Comparison of ENCODE assay signal across 18 mouse cellular contexts in genomic region chr4:111475374-111475971, GRCm38 (mm10).
A peak's percentile ranks its signal among the peaks of the same experiment; 100 is the strongest.
DNase-seq lines count a peak whose midpoint lies in the region; ATAC-seq and TF ChIP-seq lines count a peak whose summit lies in the region.
"Had no signal": no experiment of that assay in that cellular context is flagged by ENCODE, and none has a peak within 500 bp of the region (broad histone marks: within the 10 kb centered on the region; RNA-seq: fewer than 3 reads in every experiment).

No protein-coding gene starts in this region.

- peak; percentile 78 for ATAC-seq in midbrain, embryonic 11.5 days (ENCODE audit: low FRiP score)
- ATAC-seq in hindbrain, embryonic 12.5 days (ENCODE audit: low FRiP score) = peak; percentile 83
- ATAC-seq in midbrain, embryonic 14.5 days (ENCODE audit: low FRiP score, low TSS enrichment) = peak; percentile 79
- ATAC-seq: CD4-positive, CD25-positive, alpha-beta regulatory T cell, adult 4 months; intestine, embryonic 16.5 days had no signal

- peaks cover 10% of the 10 kb centered on the region for H3K4me1 ChIP-seq in midbrain, embryonic 11.5 days (ENCODE audit: control insufficient read depth, insufficient read depth, low read length)
- H3K4me1 ChIP-seq in midbrain, embryonic 10.5 days = peaks cover 26% of the 10 kb centered on the region
- H3K4me1 ChIP-seq in hindbrain, embryonic 12.5 days = peaks cover 24% of the 10 kb centered on the region
- peaks cover 34% of the 10 kb centered on the region for H3K4me1 ChIP-seq in midbrain, embryonic 14.5 days (ENCODE audit: control insufficient read depth, insufficient read depth, low read length)
- no peaks in the 10 kb centered on the region for H3K4me1 ChIP-seq in cerebellum, adult 2 months (ENCODE audit: control insufficient read depth, insufficient read depth, low read length)
- H3K4me1 ChIP-seq in embryonic facial prominence, embryonic 10.5 days = 0 out of 2 replicates have a peak, but pooled peaks cover 13% of the 10 kb centered on the region

- H3K27ac ChIP-seq in midbrain, embryonic 11.5 days (ENCODE audit: low read depth, low read length) = no peak overlapping the region
- H3K27ac ChIP-seq in midbrain, embryonic 10.5 days (replicated peaks) = no peak overlapping the region
- H3K27ac ChIP-seq in hindbrain, embryonic 12.5 days = peak overlapping the region; percentile 23; the same call in 1 of the 2 replicates
- H3K27ac ChIP-seq in midbrain, embryonic 14.5 days (replicated peaks; ENCODE audit: low read depth, low read length) = peak overlapping the region; percentile 57; the same call in 1 of the 2 replicates
- no peak overlapping the region for H3K27ac ChIP-seq in cerebellum, adult 2 months (ENCODE audit: insufficient read depth, low read length)
- no peak overlapping the region for H3K27ac ChIP-seq in embryonic facial prominence, embryonic 10.5 days (replicated peaks)
- H3K27ac ChIP-seq: embryonic facial prominence, embryonic 13.5 days; macrophage had no signal

- H3K9me3 ChIP-seq in midbrain, embryonic 11.5 days (ENCODE audit: control insufficient read depth, low read length) = no peaks in the 10 kb centered on the region
- H3K9me3 ChIP-seq in midbrain, embryonic 10.5 days (replicated peaks) = no peaks in the 10 kb centered on the region
- no peaks in the 10 kb centered on the region for H3K9me3 ChIP-seq in hindbrain, embryonic 12.5 days (replicated peaks)
- no peaks in the 10 kb centered on the region for H3K9me3 ChIP-seq in midbrain, embryonic 14.5 days (ENCODE audit: control insufficient read depth, low read length)
- H3K9me3 ChIP-seq in embryonic facial prominence, embryonic 10.5 days = no peaks in the 10 kb centered on the region
- H3K9me3 ChIP-seq: embryonic facial prominence, embryonic 13.5 days had no signal

- no peak for TF ChIP-seq CTCF in cerebellum, adult 2 months (IDR thresholded peaks at IDR 0.05; ENCODE audit: borderline replicate concordance, insufficient read depth, low read depth, low read length)

- no peak overlapping the region for H3K9ac ChIP-seq in midbrain, embryonic 11.5 days (ENCODE audit: low read length)
- H3K9ac ChIP-seq in hindbrain, embryonic 12.5 days = no peak overlapping the region
- H3K9ac ChIP-seq in midbrain, embryonic 14.5 days (replicated peaks; ENCODE audit: low read length) = no peak overlapping the region
- H3K9ac ChIP-seq: embryonic facial prominence, embryonic 13.5 days; lung, embryonic 14.5 days had no signal

- TF ChIP-seq POLR2A in cerebellum, adult 2 months (IDR thresholded peaks at IDR 0.05; ENCODE audit: borderline replicate concordance, insufficient read depth, low read length) = no peak

- H3K4me2 ChIP-seq in midbrain, embryonic 11.5 days = no peak overlapping the region
- H3K4me2 ChIP-seq in hindbrain, embryonic 12.5 days (replicated peaks) = no peak overlapping the region
- H3K4me2 ChIP-seq in midbrain, embryonic 14.5 days (ENCODE audit: low read length) = no peak overlapping the region
- H3K4me2 ChIP-seq: embryonic facial prominence, embryonic 13.5 days; heart, embryonic 11.5 days; lung, embryonic 14.5 days had no signal

- peak; percentile 88 for DNase-seq in midbrain, embryonic 11.5 days (ENCODE audit: low spot score, missing footprints)
- DNase-seq in midbrain, embryonic 10.5 days (ENCODE audit: low spot score) = no peak
- peak; percentile 77 for DNase-seq in midbrain, embryonic 14.5 days
- no peak for DNase-seq in cerebellum, adult 2 months
- DNase-seq in embryonic facial prominence, embryonic 10.5 days (ENCODE audit: low spot score) = no peak
- DNase-seq in cerebellum, postnatal 25 days = no peak
- DNase-seq: cerebellum, postnatal 36 days; gastrocnemius, postnatal 14 days; kidney, postnatal 36 days; lung, embryonic 14.5 days; thymus, adult 2 months had no signal

- no peaks in the 10 kb centered on the region; the same call in 1 of the 2 replicates for H3K27me3 ChIP-seq in midbrain, embryonic 11.5 days (ENCODE audit: control insufficient read depth, insufficient read depth, low read length)
- peaks cover 13% of the 10 kb centered on the region; the same call in 1 of the 2 replicates for H3K27me3 ChIP-seq in midbrain, embryonic 10.5 days (ENCODE audit: low read depth, poor library complexity, severe bottlenecking)
- H3K27me3 ChIP-seq in hindbrain, embryonic 12.5 days = no peaks in the 10 kb centered on the region
- no peaks in the 10 kb centered on the region for H3K27me3 ChIP-seq in midbrain, embryonic 14.5 days (ENCODE audit: control insufficient read depth, insufficient read depth, low read length)
- H3K27me3 ChIP-seq in cerebellum, adult 2 months (ENCODE audit: control insufficient read depth, insufficient read depth, low read length) = no peaks in the 10 kb centered on the region; the same call in 1 of the 2 replicates
- peaks cover 4% of the 10 kb centered on the region; the same call in 1 of the 2 replicates for H3K27me3 ChIP-seq in embryonic facial prominence, embryonic 10.5 days (replicated peaks; ENCODE audit: low read depth, poor library complexity, severe bottlenecking)
- H3K27me3 ChIP-seq: embryonic facial prominence, embryonic 13.5 days had no signal

- H3K36me3 ChIP-seq in midbrain, embryonic 11.5 days (ENCODE audit: control insufficient read depth, insufficient read depth, low read length) = no peaks in the 10 kb centered on the region
- no peaks in the 10 kb centered on the region for H3K36me3 ChIP-seq in midbrain, embryonic 10.5 days
- no peaks in the 10 kb centered on the region for H3K36me3 ChIP-seq in hindbrain, embryonic 12.5 days
- H3K36me3 ChIP-seq in midbrain, embryonic 14.5 days (ENCODE audit: control insufficient read depth, insufficient read depth, low read length) = no peaks in the 10 kb centered on the region
- no peaks in the 10 kb centered on the region for H3K36me3 ChIP-seq in embryonic facial prominence, embryonic 10.5 days (replicated peaks)
- H3K36me3 ChIP-seq: embryonic facial prominence, embryonic 13.5 days had no signal

- 44% methylated on average over 10 of the region's 10 CpGs for WGBS in midbrain, embryonic 11.5 days
- WGBS in midbrain, embryonic 10.5 days = 66% methylated on average over 10 of the region's 10 CpGs
- 41% methylated on average over 10 of the region's 10 CpGs for WGBS in hindbrain, embryonic 12.5 days
- WGBS in midbrain, embryonic 14.5 days = 14% methylated on average over 10 of the region's 10 CpGs
- WGBS in cerebellum, adult 2 months = 12% methylated on average over 10 of the region's 10 CpGs
- WGBS in embryonic facial prominence, embryonic 10.5 days = 70% methylated on average over 10 of the region's 10 CpGs

- H3K4me3 ChIP-seq in midbrain, embryonic 11.5 days (ENCODE audit: low read depth, low read length) = no peak overlapping the region
- no peak overlapping the region for H3K4me3 ChIP-seq in midbrain, embryonic 10.5 days
- H3K4me3 ChIP-seq in hindbrain, embryonic 12.5 days = no peak overlapping the region
- no peak overlapping the region for H3K4me3 ChIP-seq in midbrain, embryonic 14.5 days (replicated peaks; ENCODE audit: low read depth, low read length)
- no peak overlapping the region for H3K4me3 ChIP-seq in cerebellum, adult 2 months (replicated peaks; ENCODE audit: insufficient read depth, low read depth, low read length)
- no peak overlapping the region for H3K4me3 ChIP-seq in embryonic facial prominence, embryonic 10.5 days
- H3K4me3 ChIP-seq: embryonic facial prominence, embryonic 13.5 days; myocyte had no signal

Comparison
In these comparisons a context has a peak if more than half of its experiments do, and no peak if none do; other contexts are left out.
1. DNase-seq: peak in midbrain, embryonic 11.5 days (single experiment) and midbrain, embryonic 14.5 days (single experiment); none in midbrain, embryonic 10.5 days (single experiment), cerebellum, adult 2 months (0 of 2), embryonic facial prominence, embryonic 10.5 days (single experiment) and cerebellum, postnatal 25 days (0 of 2).
2. H3K27ac ChIP-seq: peak in hindbrain, embryonic 12.5 days (single experiment) and midbrain, embryonic 14.5 days (single experiment); none in midbrain, embryonic 11.5 days (single experiment), midbrain, embryonic 10.5 days (single experiment), cerebellum, adult 2 months (single experiment) and embryonic facial prominence, embryonic 10.5 days (single experiment).
3. Peak in every context shown above with its lines, with median percentiles within 50 percentile points of each other: ATAC-seq.